Comparison of ENCODE assay signal across 25 mouse cellular contexts in genomic region chr7:117333936-117334335, GRCm38 (mm10). TPM values are rescaled to one million over a fixed set of nuclear protein-coding genes. Genes with fewer than 3 reads are reported as not detected.
DNase-seq lines count a peak whose midpoint lies in the region; ATAC-seq and TF ChIP-seq lines count a peak whose summit lies in the region.
"Had no signal": no experiment of that assay in that cellular context is flagged by ENCODE, and none has a peak within 500 bp of the region (broad histone marks: within the 10 kb centered on the region; RNA-seq: fewer than 3 reads in every experiment).

No protein-coding gene starts in this region.

- H3K27me3 ChIP-seq in CH12.LX (replicated peaks): no peaks in the 10 kb centered on the region
- H3K27me3 ChIP-seq: embryonic facial prominence, embryonic 12.5 days; embryonic facial prominence, embryonic 15.5 days; heart, embryonic 13.5 days; hindbrain, embryonic 12.5 days; hindbrain, embryonic 15.5 days; intestine, embryonic 15.5 days had no signal

- in situ Hi-C loops in CH12.LX (cut with MboI; ENCODE audit: low pct_ligation_motif_present, low pct_unique_long_range_greater_than_20kb, low sequenced_read_pairs): no loop called here
- in situ Hi-C loops in ES-E14 (cut with MboI; ENCODE audit: low sequenced_read_pairs in 2 of 2, unreplicated experiment in 2 of 2): no loop called here

- peak; percentile 5 for DNase-seq in 416B (ENCODE audit: low read depth)
- DNase-seq in CH12.LX (ENCODE audit: extremely low read depth): no peak
- DNase-seq in ES-E14 (ENCODE audit: low read depth, low spot score): peak; percentile 67
- DNase-seq in ZHBTc4 (ENCODE audit: low read depth, low spot score): peak; percentile 87
- DNase-seq in thymus, postnatal 4 days: no peak
- DNase-seq in urinary bladder, postnatal 10 days (ENCODE audit: low spot score): no peak
- DNase-seq: adrenal gland, postnatal 10 days; adrenal gland, postnatal 36 days; cerebellum, adult 18-20 months; cerebellum, adult 9-10 months; cerebellum, postnatal 14 days; gastrocnemius, postnatal 10 days; gastrocnemius, postnatal 36 days; heart, adult 2 months; kidney, adult 18-20 months had no signal

- no peak for TF ChIP-seq EP300 in CH12.LX (IDR thresholded peaks at IDR 0.05; ENCODE audit: low read length)

- H3K4me1 ChIP-seq in CH12.LX (ENCODE audit: control insufficient read depth in 1 of 2, insufficient read depth in 2 of 2) (no peaks in the 10 kb centered on the region), ES-E14 (ENCODE audit: control insufficient read depth in 2 of 2, insufficient read depth in 2 of 2, low read length in 2 of 2, poor library complexity in 1 of 2) (no peaks in the 10 kb centered on the region)
- H3K4me1 ChIP-seq: embryonic facial prominence, embryonic 12.5 days; embryonic facial prominence, embryonic 15.5 days; heart, embryonic 10.5 days; heart, embryonic 13.5 days; hindbrain, embryonic 12.5 days; hindbrain, embryonic 15.5 days; intestine, embryonic 15.5 days had no signal

- no peak overlapping the region for H3K4me2 ChIP-seq in CH12.LX (ENCODE audit: insufficient read depth, low read depth, poor library complexity, severe bottlenecking)
- H3K4me2 ChIP-seq: embryonic facial prominence, embryonic 12.5 days; embryonic facial prominence, embryonic 15.5 days; heart, embryonic 13.5 days; hindbrain, embryonic 12.5 days; hindbrain, embryonic 15.5 days; intestine, embryonic 15.5 days had no signal

- H3K9ac ChIP-seq in CH12.LX (ENCODE audit: insufficient read depth, low read depth) (no peak overlapping the region), ES-E14 (ENCODE audit: insufficient read depth, low read depth, low read length, poor library complexity, severe bottlenecking) (no peak overlapping the region)
- H3K9ac ChIP-seq: embryonic facial prominence, embryonic 12.5 days; embryonic facial prominence, embryonic 15.5 days; heart, embryonic 13.5 days; hindbrain, embryonic 12.5 days; hindbrain, embryonic 15.5 days; intestine, embryonic 15.5 days had no signal

- H3K27ac ChIP-seq in CH12.LX (ENCODE audit: insufficient read depth, low read depth) (no peak overlapping the region), ES-E14 (ENCODE audit: insufficient read depth, low read depth, low read length, poor library complexity, severe bottlenecking) (no peak overlapping the region)
- H3K27ac ChIP-seq: embryonic facial prominence, embryonic 12.5 days; embryonic facial prominence, embryonic 15.5 days; heart, adult 2 months; heart, embryonic 10.5 days; heart, embryonic 13.5 days; hindbrain, embryonic 12.5 days; hindbrain, embryonic 15.5 days; intestine, embryonic 15.5 days had no signal

- ATAC-seq in activated CD4-positive, CD25-positive, alpha-beta regulatory T cell, adult 4 months: no peak
- no peak for ATAC-seq in monocyte, adult 5-6 weeks (replicated peaks; ENCODE audit: insufficient number of reproducible peaks, low FRiP score, low TSS enrichment, poor library complexity, severe bottlenecking)
- ATAC-seq: forebrain, embryonic 16.5 days; intestine, embryonic 15.5 days had no signal

- H3K36me3 ChIP-seq in CH12.LX (replicated peaks in 1 of 2; ENCODE audit: control insufficient read depth in 1 of 2, insufficient read depth in 1 of 2, low read length in 1 of 2): no peaks in the 10 kb centered on the region
- H3K36me3 ChIP-seq in ES-E14 (ENCODE audit: control insufficient read depth, insufficient read depth, low read length, poor library complexity, severe bottlenecking): no peaks in the 10 kb centered on the region
- H3K36me3 ChIP-seq: embryonic facial prominence, embryonic 12.5 days; embryonic facial prominence, embryonic 15.5 days; heart, embryonic 10.5 days; heart, embryonic 13.5 days; hindbrain, embryonic 12.5 days; hindbrain, embryonic 15.5 days; intestine, embryonic 15.5 days had no signal

- no peaks in the 10 kb centered on the region for H3K79me2 ChIP-seq in CH12.LX (replicated peaks; ENCODE audit: control insufficient read depth, extremely low read depth, insufficient read depth, poor library complexity, severe bottlenecking)

- TF ChIP-seq CTCF in CH12.LX (conservative IDR thresholded peaks at IDR 0.05 in 1 of 2, IDR thresholded peaks at IDR 0.05 in 1 of 2; ENCODE audit: low read depth in 2 of 2, low read length in 2 of 2): peak in 1 of 2 experiments; percentile 31; a peak in 2 of 4 replicates

- TF ChIP-seq POLR2A in CH12.LX (IDR thresholded peaks at IDR 0.05; ENCODE audit: low read depth, low read length): no peak

- TF ChIP-seq RAD21 in CH12.LX (IDR thresholded peaks at IDR 0.05; ENCODE audit: low read depth, low read length): no peak; the same call in 1 of the 2 replicates

- H3K9me3 ChIP-seq in CH12.LX (replicated peaks; ENCODE audit: low read length) (no peaks in the 10 kb centered on the region), ES-E14 (ENCODE audit: control insufficient read depth, insufficient read depth, low read depth, low read length) (no peaks in the 10 kb centered on the region)
- H3K9me3 ChIP-seq: embryonic facial prominence, embryonic 12.5 days; embryonic facial prominence, embryonic 15.5 days; heart, embryonic 10.5 days; heart, embryonic 13.5 days; hindbrain, embryonic 12.5 days; hindbrain, embryonic 15.5 days; intestine, embryonic 15.5 days had no signal

- H3K4me3 ChIP-seq in CH12.LX (replicated peaks in 1 of 3; ENCODE audit: low read depth in 2 of 3, low read length in 2 of 3, poor library complexity in 1 of 3) (no peak overlapping the region), ES-E14 (ENCODE audit: insufficient read depth in 1 of 2, low read depth in 1 of 2, low read length in 2 of 2, poor library complexity in 1 of 2, severe bottlenecking in 1 of 2) (no peak overlapping the region)
- H3K4me3 ChIP-seq: embryonic facial prominence, embryonic 12.5 days; embryonic facial prominence, embryonic 15.5 days; heart, adult 2 months; heart, embryonic 10.5 days; heart, embryonic 13.5 days; hindbrain, embryonic 12.5 days; hindbrain, embryonic 15.5 days; intestine, embryonic 15.5 days had no signal

- dilution Hi-C loops in CH12.LX (cut with MboI; ENCODE audit: extremely low pct_ligation_motif_present, extremely low pct_unique_long_range_greater_than_20kb, low sequenced_read_pairs): no loop called here

TF ChIP-seq in CH12.LX, 34 proteins besides CTCF, POLR2A, EP300 and RAD21:
- TF ChIP-seq SMC3 (IDR thresholded peaks at IDR 0.05; ENCODE audit: low read depth, low read length) (peak; percentile 3; the same call in 1 of the 2 replicates), NELFE (IDR thresholded peaks at IDR 0.05; ENCODE audit: low read depth, low read length) (no peak), BHLHE40 (IDR thresholded peaks at IDR 0.05; ENCODE audit: low read depth, low read length) (no peak)
TF ChIP-seq in CH12.LX: peak in this region for 1.

TF ChIP-seq in ES-E14, 5 proteins besides CTCF, POLR2A, EP300 and RAD21:
- TF ChIP-seq ZC3H11A (IDR thresholded peaks at IDR 0.05; ENCODE audit: borderline replicate concordance, low read depth, low read length) (0 out of 2 replicates have a peak, but pooled peaks have one; percentile 6), ZNF384 (IDR thresholded peaks at IDR 0.05; ENCODE audit: low read depth, low read length) (no peak)
TF ChIP-seq in ES-E14: peak in this region for 1.

RNA-seq across cellular contexts. Expression of gene Xylt1, which starts 46.8 kb away (rescaled TPM):
- total RNA-seq in CH12.LX (2012; rRNA removed) (0.38 and 0.88 TPM in 2 replicates), CH12.LX (2014; rRNA removed) (0.35 and 0.38 TPM in 2 replicates), ES-E14 (2012; rRNA removed) (3.6 and 5.5 TPM in 2 replicates)
- polyA plus RNA-seq in CH12.LX (2012; ENCODE audit: insufficient read length, low read depth): 0.72 and 0.84 TPM in 2 replicates
- 1 to 10 TPM; 1.9 to 3.2 TPM for polyA plus RNA-seq in activated CD4-positive, CD25-positive, alpha-beta regulatory T cell, adult 4 months (2017; shearing (Covaris generic))
- total RNA-seq in monocyte, adult 5-6 weeks (2017): 30.0 to 50.7 TPM (median 43.6 TPM) in 3 replicates

Comparison
In these comparisons a context has a peak if more than half of its experiments do, and no peak if none do; other contexts are left out.
1. DNase-seq: peak in 416B (single experiment), ES-E14 (single experiment) and ZHBTc4 (single experiment); none in CH12.LX (single experiment), thymus, postnatal 4 days (single experiment) and urinary bladder, postnatal 10 days (single experiment).